9 mouse cellular contexts compared by ENCODE assay signal in genomic region chr10:80376160-80376559, GRCm38 (mm10). TPM values are rescaled to one million over a fixed set of nuclear protein-coding genes. Genes with fewer than 3 reads are reported as not detected.
DNase-seq lines count a peak whose midpoint lies in the region; TF ChIP-seq lines count a peak whose summit lies in the region.
"Had no signal": no experiment of that assay in that cellular context is flagged by ENCODE, and none has a peak within 500 bp of the region (broad histone marks: within the 10 kb centered on the region; RNA-seq: fewer than 3 reads in every experiment).

No protein-coding gene starts in this region.

- no peak overlapping the region for H3K4me3 ChIP-seq in C2C12 (ENCODE audit: insufficient read depth, poor library complexity, severe bottlenecking)
- H3K4me3 ChIP-seq: heart, embryonic 15.5 days had no signal

- TF ChIP-seq CTCF in C2C12 (IDR thresholded peaks at IDR 0.05; ENCODE audit: control insufficient read depth, insufficient read depth, insufficient read length) = peak; percentile 84

- peaks cover 19% of the 10 kb centered on the region for H3K36me3 ChIP-seq in C2C12 (ENCODE audit: control insufficient read depth, insufficient read depth)

- DNase-seq in ZHBTc4 (ENCODE audit: low read depth, low spot score) = peak; percentile 95
- peak; percentile 95 for DNase-seq in cerebellum, postnatal 36 days
- peak; percentile 94 for DNase-seq in gastrocnemius, postnatal 14 days
- peak; percentile 98 for DNase-seq in kidney, postnatal 4 days
- DNase-seq in lung, adult 18-20 months = peak; percentile 86 to 92
- DNase-seq in retina, adult 2 months (ENCODE audit: low read depth, low spot score) = peak; percentile 83
- DNase-seq in thymus, postnatal 14 days = peak; percentile 95

- intact Hi-C loops in gastrocnemius, postnatal 14 days (cut with DNase I; ENCODE audit: low total_unique reads) = no loop called here

- H3K79me2 ChIP-seq in C2C12 (ENCODE audit: control insufficient read depth, insufficient read depth) = peaks cover 4% of the 10 kb centered on the region

- no peaks in the 10 kb centered on the region for H3K27me3 ChIP-seq in C2C12 (ENCODE audit: control insufficient read depth, insufficient read depth, insufficient read length)

- no peak overlapping the region for H3ac ChIP-seq in C2C12 (ENCODE audit: control insufficient read depth, insufficient read length, low read depth)

- H3K79me3 ChIP-seq in C2C12 (ENCODE audit: low read depth) = no peaks in the 10 kb centered on the region

TF ChIP-seq in C2C12, 6 proteins besides CTCF, POLR2A, EP300 and RAD21:
- no peak for TF ChIP-seq CEBPB (IDR thresholded peaks at IDR 0.05; ENCODE audit: low read depth)
- no peak for TF ChIP-seq FOSL1 (IDR thresholded peaks at IDR 0.05; ENCODE audit: insufficient read depth, low read length, poor library complexity, severe bottlenecking)
- no peak for TF ChIP-seq MYOG (IDR thresholded peaks at IDR 0.05; ENCODE audit: control insufficient read depth, extremely low read depth, insufficient read length)
- TF ChIP-seq MAX (IDR thresholded peaks at IDR 0.05) = no peak
- TF ChIP-seq MYOD1 (IDR thresholded peaks at IDR 0.05; ENCODE audit: control insufficient read depth, insufficient read length, low read depth) = no peak
- TF ChIP-seq USF1 (IDR thresholded peaks at IDR 0.05; ENCODE audit: low read depth) = no peak

RNA-seq across cellular contexts. Expression of gene Mex3d, which starts 11.3 kb away (rescaled TPM):
- polyA plus RNA-seq in C2C12 (2012; fragmentation: generic; extraction: Trizol) = 37.4 TPM
- 1 to 10 TPM; 5.2 to 6.0 TPM for total RNA-seq in gastrocnemius, postnatal 14 days (2021)

RNA-seq across cellular contexts. Expression of gene Plk5, which starts 19.9 kb away (rescaled TPM):
- polyA plus RNA-seq in C2C12 (2012; fragmentation: generic; extraction: Trizol) = not detected
- under 1 TPM; 0.12 to 0.13 TPM for total RNA-seq in gastrocnemius, postnatal 14 days (2021)

RNA-seq across cellular contexts. Expression of gene Mbd3, which starts 23.2 kb away (rescaled TPM):
- polyA plus RNA-seq in C2C12 (2012; fragmentation: generic; extraction: Trizol) = 326 TPM
- total RNA-seq in gastrocnemius, postnatal 14 days (2021) = 100 to 1,000 TPM in 1 of 2 experiments, 10 to 100 TPM in 1; 81.0 to 102 TPM

RNA-seq across cellular contexts. Expression of gene Adamtsl5, which starts 27.9 kb away (rescaled TPM):
- 18.3 TPM for polyA plus RNA-seq in C2C12 (2012; fragmentation: generic; extraction: Trizol)
- 10 to 100 TPM; 24.2 to 26.1 TPM for total RNA-seq in gastrocnemius, postnatal 14 days (2021)

RNA-seq across cellular contexts. Expression of gene Uqcr11, which starts 30.5 kb away (rescaled TPM):
- polyA plus RNA-seq in C2C12 (2012; fragmentation: generic; extraction: Trizol) = 1,025 TPM
- 100 to 1,000 TPM; 793 to 884 TPM for total RNA-seq in gastrocnemius, postnatal 14 days (2021)
